Mouse (Mus musculus): ENCODE data around the gene Rarb. TPM values are rescaled to one million over a fixed set of nuclear protein-coding genes. Genes with fewer than 3 reads are reported as not detected.

The Rarb gene
- polyA plus RNA-seq, 1 experiment: 1.0 TPM

- H3K27ac ChIP-seq (ENCODE audit: insufficient read depth, low read length): no peak overlapping the region
- no peak overlapping the region for H3K4me3 ChIP-seq (ENCODE audit: extremely low read depth, insufficient read depth, insufficient read length)
- WGBS: 92% methylated on average over 3 of the region's 3 CpGs
- TF ChIP-seq CTCF (IDR thresholded peaks at IDR 0.05; ENCODE audit: extremely low read depth, insufficient read depth, insufficient read length, insufficient replicate concordance) (peak; percentile 44; the same call in 1 of the 2 replicates), POLR2A (IDR thresholded peaks at IDR 0.05; ENCODE audit: low read depth, low read length) (no peak)
- peak; percentile 14 to 23 for DNase-seq (ENCODE audit: low read depth in 1 of 2, low spot score in 2 of 2)
- H3K27me3 ChIP-seq (ENCODE audit: control insufficient read depth, insufficient read depth, low read length): no peaks in the 10 kb centered on the region
- no peaks in the 10 kb centered on the region for H3K4me1 ChIP-seq (ENCODE audit: control insufficient read depth, insufficient read depth, insufficient read length)
- H3K36me3 ChIP-seq (ENCODE audit: control insufficient read depth, insufficient read depth, low read length): peaks cover 10% of the 10 kb centered on the region; the same call in 1 of the 2 replicates
Observed at GRCm38 (mm10) chr14:16434396-16435171, 384.4 kb downstream of the Rarb start.

DNA sequence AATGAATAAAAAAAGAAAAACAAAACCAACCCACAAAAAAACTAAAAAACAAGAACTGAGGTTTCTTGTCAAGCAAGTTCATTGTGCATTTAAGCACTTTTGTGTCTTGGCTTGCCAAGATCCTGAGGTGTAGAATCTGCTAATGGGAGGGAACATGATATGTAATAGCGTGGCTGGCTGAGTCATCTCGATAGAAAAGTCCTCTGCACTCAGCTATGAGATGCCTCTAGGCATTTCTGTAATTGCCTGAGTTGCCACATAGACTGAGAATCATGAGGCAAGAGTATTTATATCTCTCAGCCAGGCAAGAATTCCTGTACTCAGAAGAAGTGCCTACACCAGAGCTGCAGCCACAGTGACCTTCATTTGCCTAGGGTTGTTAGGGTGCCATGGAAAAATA lies 385.8 kb downstream of the Rarb start:
- DNase-seq (ENCODE audit: low read depth in 1 of 2, low spot score in 2 of 2): no peak
- TF ChIP-seq CTCF (IDR thresholded peaks at IDR 0.05; ENCODE audit: extremely low read depth, insufficient read depth, insufficient read length, insufficient replicate concordance) (no peak), POLR2A (IDR thresholded peaks at IDR 0.05; ENCODE audit: low read depth, low read length) (no peak)
- Histone ChIP-seq H3K4me3 (ENCODE audit: extremely low read depth, insufficient read depth, insufficient read length) (no peak overlapping the region), H3K27me3 (ENCODE audit: control insufficient read depth, insufficient read depth, low read length) (no peaks in the 10 kb centered on the region), H3K36me3 (ENCODE audit: control insufficient read depth, insufficient read depth, low read length) (peaks cover 16% of the 10 kb centered on the region), H3K4me1 (ENCODE audit: control insufficient read depth, insufficient read depth, insufficient read length) (no peaks in the 10 kb centered on the region), H3K27ac (ENCODE audit: insufficient read depth, low read length) (no peak overlapping the region)
- WGBS: 83% methylated on average over 2 of the region's 2 CpGs

GRCm38 (mm10) chr14:16432550-16432949 lies 386.4 kb downstream of the Rarb start:
- 92% methylated on average over 3 of the region's 3 CpGs for WGBS
- Histone ChIP-seq H3K27ac (ENCODE audit: insufficient read depth, low read length) (no peak overlapping the region), H3K36me3 (ENCODE audit: control insufficient read depth, insufficient read depth, low read length) (peaks cover 16% of the 10 kb centered on the region), H3K4me3 (ENCODE audit: extremely low read depth, insufficient read depth, insufficient read length) (no peak overlapping the region), H3K4me1 (ENCODE audit: control insufficient read depth, insufficient read depth, insufficient read length) (no peaks in the 10 kb centered on the region), H3K27me3 (ENCODE audit: control insufficient read depth, insufficient read depth, low read length) (no peaks in the 10 kb centered on the region)
- DNase-seq (ENCODE audit: low read depth in 1 of 2, low spot score in 2 of 2): no peak
- no peak for TF ChIP-seq POLR2A (IDR thresholded peaks at IDR 0.05; ENCODE audit: low read depth, low read length)

GRCm38 (mm10) chr14:16431941-16432499 lies 386.9 kb downstream of the Rarb start:
- Histone ChIP-seq H3K36me3 (ENCODE audit: control insufficient read depth, insufficient read depth, low read length) (peaks cover 20% of the 10 kb centered on the region), H3K27ac (ENCODE audit: insufficient read depth, low read length) (no peak overlapping the region), H3K4me1 (ENCODE audit: control insufficient read depth, insufficient read depth, insufficient read length) (no peaks in the 10 kb centered on the region), H3K4me3 (ENCODE audit: extremely low read depth, insufficient read depth, insufficient read length) (no peak overlapping the region), H3K27me3 (ENCODE audit: control insufficient read depth, insufficient read depth, low read length) (no peaks in the 10 kb centered on the region)
- DNase-seq (ENCODE audit: low read depth in 1 of 2, low spot score in 2 of 2): no peak
- WGBS: 90% methylated on average over 4 of the region's 4 CpGs
- TF ChIP-seq POLR2A (IDR thresholded peaks at IDR 0.05; ENCODE audit: low read depth, low read length): no peak
- no peak for TF ChIP-seq CTCF (IDR thresholded peaks at IDR 0.05; ENCODE audit: extremely low read depth, insufficient read depth, insufficient read length, insufficient replicate concordance)

- H3K27ac ChIP-seq (ENCODE audit: insufficient read depth, low read length): no peak overlapping the region
- peaks cover 26% of the 10 kb centered on the region for H3K36me3 ChIP-seq (ENCODE audit: control insufficient read depth, insufficient read depth, low read length)
- H3K4me1 ChIP-seq (ENCODE audit: control insufficient read depth, insufficient read depth, insufficient read length): no peaks in the 10 kb centered on the region
- DNase-seq (ENCODE audit: low read depth in 1 of 2, low spot score in 2 of 2): no peak
- H3K4me3 ChIP-seq (ENCODE audit: extremely low read depth, insufficient read depth, insufficient read length): no peak overlapping the region
- no peaks in the 10 kb centered on the region for H3K27me3 ChIP-seq (ENCODE audit: control insufficient read depth, insufficient read depth, low read length)
- TF ChIP-seq CTCF (IDR thresholded peaks at IDR 0.05; ENCODE audit: extremely low read depth, insufficient read depth, insufficient read length, insufficient replicate concordance): no peak
- no peak for TF ChIP-seq POLR2A (IDR thresholded peaks at IDR 0.05; ENCODE audit: low read depth, low read length)
- WGBS: 61% methylated on average over 4 of the region's 4 CpGs
Observed at GRCm38 (mm10) chr14:16427569-16427968, 391.4 kb downstream of the Rarb start.

GRCm38 (mm10) chr14:16414163-16414562 lies 404.8 kb downstream of the Rarb start:
- Histone ChIP-seq H3K4me1 (ENCODE audit: control insufficient read depth, insufficient read depth, insufficient read length) (no peaks in the 10 kb centered on the region), H3K27me3 (ENCODE audit: control insufficient read depth, insufficient read depth, low read length) (no peaks in the 10 kb centered on the region), H3K27ac (ENCODE audit: insufficient read depth, low read length) (no peak overlapping the region), H3K4me3 (ENCODE audit: extremely low read depth, insufficient read depth, insufficient read length) (no peak overlapping the region), H3K36me3 (ENCODE audit: control insufficient read depth, insufficient read depth, low read length) (peaks cover 25% of the 10 kb centered on the region)
- no peak for DNase-seq (ENCODE audit: low read depth in 1 of 2, low spot score in 2 of 2)
- TF ChIP-seq POLR2A (IDR thresholded peaks at IDR 0.05; ENCODE audit: low read depth, low read length) (no peak), CTCF (IDR thresholded peaks at IDR 0.05; ENCODE audit: extremely low read depth, insufficient read depth, insufficient read length, insufficient replicate concordance) (no peak)
- WGBS: 95% methylated on average over 4 of the region's 4 CpGs

GRCm38 (mm10) chr14:16405187-16405586 lies 413.8 kb downstream of the Rarb start:
- Histone ChIP-seq H3K27me3 (ENCODE audit: control insufficient read depth, insufficient read depth, low read length) (no peaks in the 10 kb centered on the region), H3K27ac (ENCODE audit: insufficient read depth, low read length) (no peak overlapping the region), H3K4me3 (ENCODE audit: extremely low read depth, insufficient read depth, insufficient read length) (no peak overlapping the region), H3K4me1 (ENCODE audit: control insufficient read depth, insufficient read depth, insufficient read length) (no peaks in the 10 kb centered on the region), H3K36me3 (ENCODE audit: control insufficient read depth, insufficient read depth, low read length) (peaks cover 16% of the 10 kb centered on the region)
- TF ChIP-seq POLR2A (IDR thresholded peaks at IDR 0.05; ENCODE audit: low read depth, low read length) (no peak), CTCF (IDR thresholded peaks at IDR 0.05; ENCODE audit: extremely low read depth, insufficient read depth, insufficient read length, insufficient replicate concordance) (no peak)
- no peak for DNase-seq (ENCODE audit: low read depth in 1 of 2, low spot score in 2 of 2)
- WGBS: 93% methylated on average over 4 of the region's 4 CpGs

Data from spleen, adult 2 months (tissue).